Mouse (Mus musculus) left cerebral cortex, adult 11 months (tissue): ENCODE data around the gene Frem2.

Source experiments
- DNase-seq: peaks from one replicate; pipeline ENCODE4 v3.0.0; 2022; ENCODE audit warnings: low spot score

Frem2 gene

DNA sequence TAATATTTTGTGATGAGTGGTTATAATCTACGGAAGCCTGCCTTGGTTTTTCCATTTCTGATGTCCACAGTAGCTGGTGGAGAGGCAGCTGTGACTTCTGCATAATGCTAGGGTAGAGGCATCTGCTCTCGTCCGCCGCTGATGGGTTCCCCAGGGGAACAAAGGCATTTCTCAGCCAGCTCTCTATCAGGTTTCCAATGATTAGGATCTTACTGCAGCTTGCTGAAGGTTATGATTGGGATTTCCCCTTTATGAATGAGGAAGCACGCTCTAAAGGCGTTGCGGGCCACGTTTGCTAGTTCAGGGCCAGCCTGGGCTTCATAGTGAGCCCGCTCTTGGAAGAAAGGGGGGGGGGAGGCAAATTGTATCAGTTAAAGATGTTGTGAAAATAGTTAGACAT lies 190.7 kb downstream of the Frem2 start:
- no peak for DNase-seq

DNA sequence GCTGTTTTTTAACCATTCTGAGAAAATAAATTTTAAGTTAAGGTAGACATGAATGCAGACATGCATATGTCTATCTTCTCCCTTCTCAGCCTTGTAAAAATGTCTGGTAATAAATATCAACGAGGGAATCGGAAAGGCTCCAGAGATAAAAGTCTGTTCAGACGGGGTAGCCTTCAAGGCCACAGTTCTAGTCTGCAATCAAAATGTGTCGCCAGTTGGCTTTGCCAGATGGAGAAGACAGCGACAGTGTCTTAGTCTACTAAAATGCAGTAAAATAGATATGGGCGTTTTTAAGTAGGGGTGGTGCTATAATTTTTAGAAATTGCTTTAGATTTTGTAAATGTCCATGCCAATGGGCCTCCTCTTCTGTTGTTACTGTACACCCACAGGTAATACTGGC lies 191.8 kb downstream of the Frem2 start:
- DNase-seq, result no peak

DNA sequence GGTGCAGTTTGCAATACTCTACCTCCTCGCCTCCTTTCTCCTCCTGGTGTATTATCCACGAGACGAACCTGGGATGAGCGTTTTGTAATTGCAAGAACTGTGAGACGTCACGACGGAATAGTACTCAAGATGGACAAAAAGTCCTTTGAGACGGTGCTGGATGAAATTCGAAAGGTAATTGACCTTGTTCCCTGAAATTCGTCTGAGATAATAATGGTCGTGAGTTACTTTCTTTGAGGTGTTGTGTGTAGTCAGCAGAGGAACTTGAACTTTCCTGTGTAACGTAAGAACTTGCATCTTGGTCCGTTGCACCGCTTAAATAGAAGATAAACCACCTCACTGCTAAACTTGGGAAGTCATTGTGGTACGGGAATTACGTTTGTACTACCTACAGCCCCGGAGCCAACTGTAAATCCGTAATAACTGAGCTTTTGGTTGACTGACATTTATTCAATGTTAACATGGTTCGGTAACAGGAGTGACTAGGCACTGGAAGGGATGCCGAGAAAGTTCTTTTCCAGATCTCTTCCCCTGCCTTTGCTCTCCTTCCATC lies 192.9 kb downstream of the Frem2 start:
- no peak for DNase-seq
